Mouse (Mus musculus) lung, adult 2 months (tissue): ENCODE data around the gene Nenf.

Experiments used
- CTCF ChIP-seq: fragments of 200-500 bp; IDR thresholded peaks from 2 replicates; pipeline ENCODE4 v1.5.1; 2011; ENCODE audit warnings: mild to moderate bottlenecking, low read length, control low read depth; ENCODE audit not compliant: insufficient read depth
- POLR2A ChIP-seq: fragments of 200-500 bp; IDR thresholded peaks from 2 replicates; pipeline ENCODE4 v1.6.1; 2011; ENCODE audit warnings: low read depth, mild to moderate bottlenecking, control low read depth, low read length, borderline replicate concordance; ENCODE audit errors: extremely low read depth

DNA sequence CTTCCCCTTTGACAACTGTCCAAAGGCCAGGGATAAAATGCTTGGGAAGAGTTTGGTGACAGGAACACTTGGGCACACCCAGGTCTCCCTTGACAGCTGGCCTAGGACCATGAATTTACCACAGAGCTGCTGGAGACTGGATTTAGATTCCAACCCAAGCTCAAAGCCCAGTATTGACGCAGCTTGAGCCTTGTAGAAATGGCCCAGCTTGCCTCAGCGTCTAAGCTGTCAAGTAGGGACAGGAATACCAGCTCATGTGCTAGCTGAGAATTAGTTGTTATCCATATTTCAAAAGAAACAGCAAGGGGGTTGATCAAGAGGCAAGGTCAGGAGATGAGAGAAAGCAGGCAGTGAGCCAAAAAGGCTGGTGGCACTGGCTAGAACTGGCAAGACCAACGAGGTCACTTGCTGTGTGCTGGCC, 60.6 kb downstream of the Nenf start:
- TF ChIP-seq POLR2A = no peak
- no peak for TF ChIP-seq CTCF
